Mouse (Mus musculus): ENCODE data around the gene Lmntd1.

The Lmntd1 gene

DNA sequence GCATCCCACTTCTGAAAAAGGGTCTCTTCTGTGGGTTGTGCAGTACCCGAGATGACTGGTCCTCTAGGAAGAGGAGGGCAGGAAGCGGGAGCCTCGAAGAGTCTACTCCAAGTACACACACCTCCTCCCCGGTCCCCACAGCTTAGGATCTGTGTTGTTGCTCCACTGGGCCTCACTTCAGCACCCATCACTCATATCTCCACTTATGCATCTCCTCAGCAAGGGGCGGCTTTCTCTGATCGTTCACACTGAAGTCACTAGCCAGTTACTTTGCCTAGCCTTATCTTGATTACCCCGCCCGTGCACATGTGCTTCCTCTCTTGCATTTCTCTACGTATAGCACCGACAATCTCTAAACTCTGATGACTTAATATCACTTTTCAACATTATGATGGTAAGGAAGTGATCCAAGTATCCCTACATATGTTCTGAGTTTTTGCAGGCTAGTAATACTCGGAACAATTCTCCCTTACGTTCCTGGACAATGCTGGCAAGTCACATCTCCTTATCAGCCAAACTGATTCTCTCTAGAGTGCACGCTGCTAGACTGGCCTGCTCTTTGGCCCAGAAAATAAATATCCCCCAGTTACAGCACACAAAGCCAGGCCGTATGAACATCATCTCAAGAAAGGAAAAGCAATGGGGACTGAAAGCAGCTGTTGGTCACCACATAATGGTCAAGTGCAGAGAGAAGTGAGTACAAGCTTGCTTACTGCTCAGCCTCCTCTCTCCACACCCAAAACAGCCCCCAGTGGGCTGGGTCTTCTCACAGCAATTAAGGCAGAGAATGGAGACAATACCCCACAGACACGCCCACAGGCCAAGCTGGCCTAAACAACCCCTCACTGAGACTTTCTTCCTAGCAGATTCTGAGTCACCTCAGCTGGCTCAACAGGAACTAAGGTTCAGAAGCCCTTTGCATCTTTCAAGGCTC, 56.8 kb downstream of the Lmntd1 start:
- DNase-seq (ENCODE audit: low spot score in 2 of 2) = no peak

DNA sequence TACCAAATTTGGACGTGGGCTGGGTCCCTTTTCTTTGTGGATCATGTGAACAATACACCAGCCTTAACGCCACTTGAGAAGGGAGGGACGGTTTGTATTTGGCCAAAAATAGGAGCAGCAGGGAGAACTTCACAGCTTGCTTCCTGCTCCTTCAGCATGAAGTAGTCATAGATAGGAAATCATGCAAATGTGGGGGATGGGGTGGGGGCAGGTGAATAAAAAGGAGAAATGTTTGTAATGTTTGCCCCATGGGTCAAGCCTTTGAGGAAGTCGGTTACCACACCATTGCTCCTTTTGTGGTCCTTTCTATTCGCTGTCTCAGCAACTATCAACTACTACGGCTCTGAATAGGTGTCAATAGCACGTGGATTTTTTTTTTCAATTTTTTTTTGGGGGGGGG, 60.9 kb downstream of the Lmntd1 start:
- no peak for DNase-seq (ENCODE audit: low spot score in 2 of 2)

DNA sequence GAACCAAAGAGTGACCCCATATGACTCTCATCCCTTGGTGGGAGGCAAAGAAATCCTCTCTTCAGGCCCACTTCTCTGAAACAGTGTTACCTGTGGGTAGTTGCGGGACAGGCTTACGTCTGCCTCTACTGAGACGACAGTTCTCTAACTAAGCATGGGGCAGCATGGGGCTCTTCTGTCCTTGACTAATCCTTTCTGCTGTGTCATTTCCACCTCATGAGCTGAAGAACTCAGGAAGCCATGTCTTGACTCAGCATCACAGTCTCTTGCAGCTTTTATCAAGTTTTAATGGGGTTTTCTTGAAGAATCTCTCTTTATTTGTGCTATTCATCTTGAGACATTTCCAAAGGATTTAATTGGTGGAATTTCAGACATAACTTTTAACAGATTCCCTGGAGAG, 61.3 kb downstream of the Lmntd1 start:
- no peak for DNase-seq (ENCODE audit: low spot score in 2 of 2)

DNA sequence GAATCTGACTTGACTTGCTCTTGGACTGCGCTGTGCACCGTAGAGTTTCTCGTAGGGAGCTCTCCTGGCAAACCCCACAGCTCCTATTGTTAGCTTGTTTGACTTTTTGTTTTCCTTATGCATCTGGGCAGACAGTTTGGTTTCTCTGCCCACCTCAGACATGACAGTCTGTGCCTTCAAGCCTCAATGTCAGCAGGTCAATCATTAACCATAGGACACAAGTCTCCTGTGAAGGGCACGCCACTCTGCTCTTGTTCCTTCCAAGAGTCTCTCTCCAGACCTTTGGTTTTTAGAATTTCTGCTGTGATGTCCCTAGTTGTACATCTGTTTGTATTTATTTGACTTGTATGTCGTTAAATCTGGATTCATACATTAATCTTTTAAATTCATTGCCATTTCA, 63.1 kb downstream of the Lmntd1 start:
- DNase-seq (ENCODE audit: low spot score in 2 of 2) = no peak

DNA sequence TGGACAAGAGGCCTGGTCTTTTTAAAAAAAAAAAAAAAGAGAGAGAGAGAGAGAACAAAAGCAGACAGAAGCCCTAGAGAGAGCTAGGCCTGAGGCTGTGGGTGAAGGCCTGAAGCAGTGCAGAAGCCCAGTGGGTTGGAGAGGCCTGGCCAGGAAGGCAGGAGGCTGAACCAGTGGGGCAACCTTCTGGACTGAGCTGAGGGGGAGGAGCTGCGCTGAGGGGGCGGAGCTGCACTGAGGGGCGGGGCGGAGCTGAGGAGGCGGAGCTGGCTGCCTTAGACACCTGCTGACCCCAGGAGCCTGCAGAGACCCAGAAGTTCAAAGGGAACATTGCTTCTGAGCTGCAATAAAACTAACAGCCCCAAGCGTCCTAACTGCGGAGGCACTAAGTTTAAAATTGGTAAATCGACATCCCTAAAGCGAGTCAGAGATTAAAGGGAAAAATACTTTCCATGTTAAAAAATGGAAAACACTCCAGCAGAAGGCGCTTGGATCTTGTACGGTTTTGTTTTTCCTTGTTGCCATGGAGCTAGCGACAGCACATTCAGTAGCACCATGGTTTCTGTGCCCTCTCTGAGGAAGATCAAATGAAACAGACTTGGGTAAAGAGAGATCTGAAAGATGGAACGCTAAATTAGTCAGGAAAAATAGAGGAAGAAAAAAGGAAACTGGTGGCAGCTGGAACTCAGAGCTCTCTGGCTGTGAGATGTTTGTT, 68.0 kb downstream of the Lmntd1 start:
- DNase-seq (ENCODE audit: low spot score in 2 of 2) = no peak

DNA sequence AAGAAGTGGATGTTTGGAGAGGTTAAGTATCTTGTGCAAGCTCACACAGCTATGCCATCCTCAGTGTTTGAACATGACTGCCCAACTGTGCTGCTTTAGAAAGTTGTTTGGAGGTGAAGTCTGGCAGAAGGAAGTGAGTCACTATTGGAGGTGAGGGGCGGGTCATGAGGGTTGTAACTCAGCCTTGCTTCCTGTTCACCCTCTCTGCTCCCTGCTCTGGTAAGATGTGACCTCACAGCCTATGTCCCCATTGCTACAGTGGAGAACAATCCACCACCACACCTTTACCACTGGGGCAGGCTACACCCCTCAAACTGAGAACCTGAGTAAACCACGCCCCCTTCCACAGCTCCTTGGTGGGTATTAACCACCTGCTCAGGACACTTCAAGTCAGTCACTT, 69.3 kb downstream of the Lmntd1 start:
- no peak for DNase-seq (ENCODE audit: low spot score in 2 of 2)

DNA sequence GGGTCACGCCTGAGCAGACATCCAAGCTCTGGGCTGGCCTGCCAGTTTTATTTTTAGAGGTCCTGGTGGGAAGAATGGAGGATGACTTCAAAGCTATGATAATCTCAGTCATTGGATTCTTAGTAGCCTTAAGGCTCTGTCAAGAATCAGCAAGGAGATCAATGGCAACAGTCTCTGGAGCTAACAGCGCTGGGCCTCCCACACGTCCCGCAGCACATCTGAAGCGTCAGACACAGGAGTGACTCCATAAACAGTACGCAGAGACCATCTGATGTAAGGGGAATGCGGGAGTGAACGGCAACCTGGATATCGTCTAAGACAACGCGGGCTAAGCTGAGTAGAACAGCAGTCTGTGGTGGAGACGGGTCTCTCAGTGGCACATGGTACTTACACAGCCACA, 69.8 kb downstream of the Lmntd1 start:
- no peak for DNase-seq (ENCODE audit: low spot score in 2 of 2)

DNA sequence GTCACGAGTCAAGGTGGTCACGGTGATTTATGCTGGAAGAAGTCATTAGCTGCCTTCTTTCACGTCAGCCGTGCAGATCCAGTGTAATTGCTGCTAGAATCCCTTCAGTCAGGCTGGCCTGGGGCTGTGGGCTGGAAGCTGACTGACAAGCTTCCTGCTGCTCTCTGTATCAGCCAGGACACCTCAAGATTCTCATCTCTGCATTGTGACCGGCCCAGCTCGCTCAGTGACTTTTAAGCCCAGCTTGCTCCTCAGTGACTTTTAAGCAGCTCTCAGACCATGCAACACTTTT, 74.6 kb downstream of the Lmntd1 start:
- DNase-seq (ENCODE audit: low spot score in 2 of 2) = no peak

DNA sequence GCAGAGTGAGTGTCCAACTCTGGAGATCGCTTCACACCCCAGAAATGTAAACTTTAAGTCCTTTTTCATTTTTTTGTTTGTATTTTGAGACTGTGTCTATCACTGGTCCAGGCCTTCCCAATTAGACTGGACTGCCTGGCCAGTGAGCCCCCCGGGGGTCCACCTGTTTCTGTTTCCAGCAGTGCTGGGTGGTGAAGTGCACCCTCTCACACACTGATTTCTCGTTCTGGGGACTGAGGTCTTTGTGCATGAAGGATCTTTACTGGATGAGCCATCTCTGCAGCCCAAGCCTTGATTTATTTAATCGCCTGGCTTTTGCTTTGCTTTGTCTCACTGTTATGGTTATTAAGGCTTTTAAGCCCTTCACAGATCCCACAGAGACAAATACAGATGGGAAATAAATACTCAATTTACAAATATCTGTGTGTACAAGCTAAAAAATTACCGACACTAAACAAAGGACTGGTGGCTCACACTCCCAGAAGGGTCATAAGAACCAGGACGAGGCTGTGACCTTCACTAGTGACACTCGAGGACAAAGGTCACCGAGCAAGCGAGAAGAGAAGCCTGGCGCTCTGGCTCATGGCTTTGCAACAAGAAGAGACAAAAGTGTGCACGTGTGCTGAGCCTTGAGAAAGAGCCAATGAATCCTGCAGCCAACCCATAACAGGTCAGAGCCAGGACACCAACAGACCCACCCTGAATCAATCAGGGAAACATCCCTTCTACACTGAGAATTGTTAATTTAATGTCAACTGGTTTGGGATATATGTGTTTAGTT, 75.1 kb downstream of the Lmntd1 start:
- DNase-seq (ENCODE audit: low spot score in 2 of 2) = no peak

DNA sequence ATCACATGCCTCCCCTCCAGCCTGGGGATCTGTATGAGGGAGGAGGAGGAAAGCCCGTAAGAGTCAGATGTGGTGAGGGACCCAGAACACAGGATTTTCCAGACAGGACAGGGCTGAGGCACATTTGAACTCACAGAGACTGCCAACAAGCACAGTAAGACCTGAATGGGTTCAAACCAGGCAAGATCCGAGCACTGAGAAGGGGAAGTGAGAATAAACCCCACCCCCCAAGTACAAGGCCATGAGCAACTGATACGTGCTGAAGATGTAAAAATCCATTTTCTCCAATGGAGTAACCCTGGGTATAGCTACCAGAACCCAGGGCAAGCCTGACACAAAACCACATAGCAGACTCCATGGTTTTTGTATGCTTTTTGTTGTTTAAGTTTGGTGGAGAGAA, 83.7 kb downstream of the Lmntd1 start:
- no peak for DNase-seq (ENCODE audit: low spot score in 2 of 2)

DNA sequence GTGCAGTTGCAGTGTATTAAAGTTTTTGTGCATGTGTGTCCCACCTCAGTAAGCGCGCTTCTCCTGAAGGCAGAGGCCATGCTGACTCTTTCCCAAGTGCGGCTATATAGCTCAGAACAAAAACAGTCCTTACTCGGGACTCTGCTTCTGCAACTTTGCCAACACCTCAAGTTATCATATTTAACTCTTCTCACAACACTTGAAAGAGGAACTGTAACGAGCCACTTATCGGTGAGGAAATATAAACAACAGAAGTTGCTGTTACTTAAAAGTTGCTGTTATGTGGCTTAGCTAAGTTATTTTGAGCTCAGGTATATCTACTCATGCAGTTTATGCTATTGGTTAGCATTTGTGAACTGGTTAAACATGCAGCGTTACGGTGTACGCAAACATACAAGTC, 90.8 kb downstream of the Lmntd1 start:
- DNase-seq (ENCODE audit: low spot score in 2 of 2) = no peak

DNA sequence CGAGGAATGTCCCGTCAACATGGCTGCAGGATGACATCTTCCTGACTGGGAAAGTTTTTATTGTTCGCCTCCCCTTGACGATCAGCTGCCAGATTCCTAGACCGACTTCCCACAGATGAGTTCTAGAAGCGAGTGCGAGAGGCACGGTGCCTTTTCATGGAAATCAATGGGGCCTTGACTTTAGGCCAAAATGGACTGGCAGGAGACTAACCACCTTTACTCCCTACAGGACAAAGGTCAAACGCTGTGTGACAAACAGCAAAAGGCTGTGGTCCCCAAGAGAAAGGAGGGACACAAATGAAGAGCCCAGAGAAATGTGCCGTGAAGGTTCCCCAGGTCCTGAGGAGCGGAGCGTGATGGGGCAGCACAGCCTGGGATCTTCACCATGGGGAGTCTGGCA, 91.5 kb downstream of the Lmntd1 start:
- no peak for DNase-seq (ENCODE audit: low spot score in 2 of 2)

DNA sequence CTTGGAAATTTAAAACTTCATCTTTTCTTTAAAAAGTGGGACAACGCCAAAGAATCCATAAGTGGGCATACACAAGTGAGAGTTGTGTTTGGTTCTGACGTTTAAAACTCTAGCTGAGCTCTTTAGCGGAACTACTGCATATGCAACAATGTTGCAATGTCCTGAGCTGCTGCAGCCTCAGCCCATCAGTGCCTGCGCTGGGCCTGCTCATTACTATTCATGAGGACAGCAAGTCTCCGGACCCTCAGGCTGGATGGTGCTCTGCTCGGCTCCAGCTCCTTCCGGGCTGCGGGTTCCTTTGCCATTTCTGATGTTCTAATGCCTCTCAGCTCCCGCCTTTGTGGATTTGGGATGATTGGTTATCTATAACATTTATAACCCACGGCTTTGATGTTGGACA, 97.1 kb downstream of the Lmntd1 start:
- DNase-seq (ENCODE audit: low spot score in 2 of 2) = no peak

DNA sequence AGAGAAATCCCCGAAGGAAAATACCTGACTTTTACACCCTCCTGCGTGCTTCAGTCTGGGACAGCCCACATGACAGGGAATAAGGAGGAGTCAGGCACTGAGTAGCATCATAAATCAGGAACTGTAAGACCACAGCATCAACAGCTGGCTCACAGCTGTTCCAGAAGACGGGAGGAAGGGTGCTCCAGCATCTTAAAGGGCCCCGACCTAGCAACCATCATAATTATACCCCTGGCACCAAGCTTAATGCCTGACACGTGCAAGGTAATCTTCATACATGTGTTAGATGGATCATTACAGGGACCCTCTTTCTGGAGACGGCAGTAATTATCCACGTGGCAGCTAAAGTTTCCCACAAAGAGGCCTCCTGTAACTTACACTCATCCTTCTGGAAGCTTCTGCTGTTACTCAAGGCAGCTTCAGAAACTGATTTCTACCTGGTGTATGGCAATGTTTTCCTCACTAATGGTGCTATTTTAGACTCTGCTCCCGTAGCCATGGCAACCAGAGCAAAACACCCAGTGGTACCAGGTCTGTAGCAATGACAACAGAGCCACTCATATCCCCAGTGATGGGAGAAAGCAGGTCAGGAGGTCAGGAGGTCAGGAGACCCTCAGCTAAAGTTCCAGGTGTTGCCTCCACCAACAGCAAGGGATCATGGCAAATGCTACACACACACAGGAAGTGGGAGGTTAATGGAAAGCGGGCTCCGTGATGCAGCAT, 98.1 kb downstream of the Lmntd1 start:
- no peak for DNase-seq (ENCODE audit: low spot score in 2 of 2)

DNA sequence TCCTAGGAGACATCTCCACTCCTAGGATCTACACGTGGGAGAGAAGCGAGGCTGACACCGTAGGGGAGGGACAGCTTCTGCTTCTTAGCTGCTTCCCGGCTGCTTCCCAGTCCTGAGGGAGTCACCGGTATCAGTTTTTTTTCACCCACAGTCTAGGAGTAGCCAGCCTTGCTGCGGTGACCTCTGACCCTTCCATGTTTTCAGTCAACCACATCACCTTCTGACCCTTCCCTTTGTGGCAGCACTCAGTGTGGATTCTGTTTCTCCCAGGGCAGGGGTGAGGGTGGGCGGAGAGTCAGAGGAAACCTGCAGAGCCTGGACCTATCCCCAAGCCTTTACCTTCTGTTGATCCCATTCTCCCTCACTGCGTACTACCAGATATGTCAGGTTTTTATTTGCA, 102.9 kb downstream of the Lmntd1 start:
- no peak for DNase-seq (ENCODE audit: low spot score in 2 of 2)

DNA sequence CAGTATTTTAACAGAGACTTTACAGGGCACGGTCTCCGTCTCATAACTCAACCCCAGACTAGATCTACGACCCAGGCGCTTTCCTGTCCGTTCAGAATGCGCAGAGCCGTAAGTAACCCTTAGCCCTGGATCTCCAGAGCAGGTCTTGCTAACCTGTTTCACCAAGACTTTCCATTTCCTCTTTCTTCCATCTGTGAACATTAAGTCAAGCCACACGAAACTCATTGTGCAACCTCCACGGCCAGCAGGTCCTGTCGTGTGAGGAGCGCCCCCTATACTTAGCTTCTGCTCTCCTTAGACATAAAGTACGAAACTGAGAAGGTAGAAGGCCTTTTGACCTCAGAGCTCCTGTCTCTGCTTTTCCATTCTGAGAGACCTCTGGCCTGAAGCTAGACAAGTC, 105.3 kb downstream of the Lmntd1 start:
- DNase-seq (ENCODE audit: low spot score in 2 of 2) = no peak

DNA sequence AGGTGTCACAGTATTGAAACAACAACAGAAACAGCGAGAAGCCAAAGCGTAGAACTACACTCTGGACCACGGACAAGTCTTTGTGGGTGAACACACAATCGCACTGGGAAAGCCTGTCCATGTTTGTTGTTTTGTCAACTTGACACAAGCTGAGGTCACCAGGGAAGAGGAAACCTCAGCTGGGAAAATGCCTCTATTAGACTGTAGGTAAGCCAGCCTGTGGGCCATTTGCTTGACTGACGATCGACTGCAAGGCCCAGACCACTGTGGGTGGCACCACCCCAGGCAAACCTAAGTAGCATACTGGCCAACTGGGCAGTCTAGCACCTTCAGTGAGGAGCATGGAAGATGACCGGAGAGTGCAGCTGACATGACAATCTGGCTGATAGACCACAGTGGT, 112.4 kb downstream of the Lmntd1 start:
- no peak for DNase-seq (ENCODE audit: low spot score in 2 of 2)

DNA sequence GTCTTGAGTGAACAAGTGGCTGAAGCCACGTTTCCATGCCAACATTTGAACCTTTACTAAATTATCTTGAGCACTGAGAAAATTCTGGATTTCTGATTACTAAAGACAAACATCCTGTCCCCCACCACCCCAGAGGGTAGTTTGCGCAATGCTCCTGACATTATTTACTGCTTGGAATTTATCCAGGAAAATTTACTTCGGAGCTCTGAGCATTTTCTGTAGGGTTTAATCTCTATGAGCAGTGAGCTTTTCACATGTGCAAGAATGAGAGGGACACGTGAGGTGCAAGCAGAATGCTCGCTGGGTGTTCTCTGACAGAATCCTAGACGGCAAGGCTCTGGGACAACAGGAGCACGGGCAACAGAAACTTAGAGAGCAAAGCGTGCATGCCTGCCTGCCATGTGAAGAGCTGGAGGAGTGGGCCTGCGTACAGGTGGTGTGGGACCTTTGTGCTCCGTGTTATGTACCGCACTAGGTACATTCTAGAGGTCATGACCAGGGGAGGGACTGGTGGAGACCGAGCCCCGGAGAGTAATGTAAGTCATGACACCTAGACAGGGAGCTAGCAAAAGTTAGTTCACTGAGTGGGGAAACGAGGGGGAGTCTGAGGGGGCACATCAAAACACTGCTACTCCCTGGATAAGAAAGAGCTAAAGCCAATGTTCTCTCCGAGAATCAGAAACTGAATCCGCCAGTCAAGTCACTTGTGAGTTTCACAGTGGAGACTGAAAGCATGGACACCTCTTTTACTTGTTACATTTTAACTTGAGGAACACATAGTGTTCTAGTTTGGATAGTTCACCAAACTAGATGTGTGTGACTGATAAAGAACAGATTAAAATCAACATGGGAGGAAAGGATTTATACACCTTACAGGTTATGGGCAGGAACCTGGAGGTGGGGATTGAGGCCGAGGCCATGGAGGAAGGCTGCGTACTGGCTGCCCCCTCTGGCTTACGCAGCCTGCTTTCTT, 114.3 kb downstream of the Lmntd1 start:
- DNase-seq (ENCODE audit: low spot score in 2 of 2) = no peak

DNA sequence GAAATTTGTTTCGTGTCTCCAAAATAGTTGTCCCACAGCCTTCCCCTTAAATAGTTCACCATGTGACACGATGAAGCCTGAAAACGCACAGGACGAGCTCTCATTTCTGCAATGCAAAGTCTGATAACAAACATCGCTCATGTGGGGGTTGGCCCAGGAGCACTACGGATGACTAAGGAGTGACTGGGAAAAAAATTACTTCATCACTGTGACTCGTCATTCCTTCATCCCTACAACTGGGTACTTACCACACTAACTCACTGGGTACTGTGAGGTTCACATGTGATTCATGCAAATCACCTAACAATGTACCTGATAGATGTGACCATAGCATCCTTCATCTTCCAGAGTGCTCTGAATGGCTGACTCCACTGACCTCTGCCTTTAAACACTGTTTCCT, 118.4 kb downstream of the Lmntd1 start:
- DNase-seq (ENCODE audit: low spot score in 2 of 2) = no peak

DNA sequence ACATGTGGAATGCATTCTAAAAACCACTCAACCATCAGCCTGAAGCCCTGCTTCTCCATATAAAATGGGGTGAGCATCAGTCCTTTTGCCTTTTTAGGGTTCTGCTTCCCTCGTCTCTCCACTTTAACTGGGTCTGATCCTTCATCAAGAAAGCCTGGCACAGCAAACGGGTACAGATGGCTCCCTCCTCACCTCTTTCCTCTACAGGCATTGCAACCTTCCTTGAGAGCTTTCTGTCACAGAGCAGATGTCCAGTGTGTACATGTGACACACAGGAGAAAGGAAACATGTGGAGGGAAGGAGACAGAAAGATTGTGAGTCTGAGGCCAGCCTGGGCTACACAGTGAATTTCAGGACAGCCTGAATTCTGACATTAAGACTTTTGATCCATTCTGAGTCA, 125.9 kb downstream of the Lmntd1 start:
- DNase-seq (ENCODE audit: low spot score in 2 of 2) = no peak

Data from frontal cortex, postnatal 25 days (tissue).